Mouse (Mus musculus): Measurements from ENCODE around the gene Tmprss6. TPM values are rescaled to one million over a fixed set of nuclear protein-coding genes. Genes with fewer than 3 reads are reported as not detected.

Gene Tmprss6
- polyA plus RNA-seq (2012; fragmentation: generic; extraction: Trizol), result 0.08 TPM

- TF ChIP-seq USF1 (IDR thresholded peaks at IDR 0.05; ENCODE audit: low read depth) (no peak), E2F4 (IDR thresholded peaks at IDR 0.05; ENCODE audit: insufficient read depth) (no peak), CEBPB (IDR thresholded peaks at IDR 0.05; ENCODE audit: insufficient read depth, poor library complexity, severe bottlenecking) (no peak), SRF (IDR thresholded peaks at IDR 0.05; ENCODE audit: control insufficient read depth, insufficient read length, low read depth) (no peak), POLR2AphosphoS2 (IDR thresholded peaks at IDR 0.05; ENCODE audit: insufficient read length, low read depth) (no peak), POLR2A (IDR thresholded peaks at IDR 0.05; ENCODE audit: insufficient read length, low read depth) (no peak), MYOD1 (IDR thresholded peaks at IDR 0.05; ENCODE audit: control insufficient read depth in 1 of 3, insufficient read length in 2 of 3, low read depth in 2 of 3) (no peak), MAX (IDR thresholded peaks at IDR 0.05; ENCODE audit: low read depth) (no peak), REST (IDR thresholded peaks at IDR 0.05; ENCODE audit: insufficient read depth, insufficient read length) (no peak)
- Histone ChIP-seq H3K4me2 (ENCODE audit: low read depth) (no peak within 1 kb of the TSS), H3ac (ENCODE audit: control insufficient read depth, insufficient read length) (no peak within 1 kb of the TSS), H3K4me3 (no peak within 1 kb of the TSS), H3K79me2 (ENCODE audit: control insufficient read depth, insufficient read depth) (no peaks in the 10 kb centered on the region), H3K36me3 (ENCODE audit: control insufficient read depth, insufficient read depth) (no peaks in the 10 kb centered on the region), H3K27me3 (ENCODE audit: control insufficient read depth, insufficient read depth, insufficient read length) (peaks cover 25% of the 10 kb centered on the region)
These were observed at the start of gene Tmprss6 for GRCm38 (mm10) chr15:78468379-78468937. TSS of gene Tmprss6 (minus strand) at chr15:78468634.

GRCm38 (mm10) chr15:78518221-78518620 is 49.8 kb upstream of the Tmprss6 start:
- Histone ChIP-seq H3K4me2 (ENCODE audit: low read depth) (peak overlapping the region; percentile 0), H3K36me3 (ENCODE audit: control insufficient read depth, insufficient read depth) (no peaks in the 10 kb centered on the region), H3K4me3 (no peak overlapping the region), H3K79me2 (ENCODE audit: control insufficient read depth, insufficient read depth) (no peaks in the 10 kb centered on the region), H3K27me3 (ENCODE audit: control insufficient read depth, insufficient read depth, insufficient read length) (no peaks in the 10 kb centered on the region), H3ac (ENCODE audit: control insufficient read depth, insufficient read length) (no peak overlapping the region)
- TF ChIP-seq E2F4 (IDR thresholded peaks at IDR 0.05; ENCODE audit: insufficient read depth), result no peak
- no peak for TF ChIP-seq MAX (IDR thresholded peaks at IDR 0.05; ENCODE audit: low read depth)
- TF ChIP-seq REST (IDR thresholded peaks at IDR 0.05; ENCODE audit: insufficient read depth, insufficient read length), result no peak
- no peak for TF ChIP-seq MYOD1 (IDR thresholded peaks at IDR 0.05; ENCODE audit: control insufficient read depth in 1 of 3, insufficient read length in 2 of 3, low read depth in 2 of 3)
- no peak for TF ChIP-seq TCF3 (IDR thresholded peaks at IDR 0.05; ENCODE audit: insufficient read length, low read depth)
- TF ChIP-seq CEBPB (IDR thresholded peaks at IDR 0.05; ENCODE audit: insufficient read depth, poor library complexity, severe bottlenecking), result no peak
- TF ChIP-seq POLR2A (IDR thresholded peaks at IDR 0.05; ENCODE audit: insufficient read length, low read depth), result no peak
- no peak for TF ChIP-seq MYOG (IDR thresholded peaks at IDR 0.05; ENCODE audit: control insufficient read depth in 1 of 3, insufficient read depth in 1 of 3, insufficient read length in 2 of 3, low read depth in 2 of 3)
- no peak for TF ChIP-seq TCF12 (IDR thresholded peaks at IDR 0.05; ENCODE audit: insufficient read depth, poor library complexity, severe bottlenecking)
- no peak for TF ChIP-seq SRF (IDR thresholded peaks at IDR 0.05; ENCODE audit: control insufficient read depth, insufficient read length, low read depth)
- no peak for TF ChIP-seq POLR2AphosphoS2 (IDR thresholded peaks at IDR 0.05; ENCODE audit: insufficient read length, low read depth)
- TF ChIP-seq USF1 (IDR thresholded peaks at IDR 0.05; ENCODE audit: low read depth), result no peak

GRCm38 (mm10) chr15:78515759-78516158 is 47.3 kb upstream of the Tmprss6 start:
- no peak overlapping the region for H3K4me3 ChIP-seq
- no peaks in the 10 kb centered on the region for H3K27me3 ChIP-seq (ENCODE audit: control insufficient read depth, insufficient read depth, insufficient read length)
- no peaks in the 10 kb centered on the region for H3K36me3 ChIP-seq (ENCODE audit: control insufficient read depth, insufficient read depth)
- H3K79me2 ChIP-seq (ENCODE audit: control insufficient read depth, insufficient read depth), result no peaks in the 10 kb centered on the region
- H3ac ChIP-seq (ENCODE audit: control insufficient read depth, insufficient read length), result no peak overlapping the region
- no peak for TF ChIP-seq USF1 (IDR thresholded peaks at IDR 0.05; ENCODE audit: low read depth)
- no peak for TF ChIP-seq POLR2A (IDR thresholded peaks at IDR 0.05; ENCODE audit: insufficient read length, low read depth)
- no peak for TF ChIP-seq REST (IDR thresholded peaks at IDR 0.05; ENCODE audit: insufficient read depth, insufficient read length)
- TF ChIP-seq MYOD1 (IDR thresholded peaks at IDR 0.05; ENCODE audit: control insufficient read depth in 1 of 3, insufficient read length in 2 of 3, low read depth in 2 of 3), result no peak
- TF ChIP-seq TCF3 (IDR thresholded peaks at IDR 0.05; ENCODE audit: insufficient read length, low read depth), result no peak
- TF ChIP-seq MYOG (IDR thresholded peaks at IDR 0.05; ENCODE audit: control insufficient read depth in 1 of 3, insufficient read depth in 1 of 3, insufficient read length in 2 of 3, low read depth in 2 of 3), result no peak
- TF ChIP-seq CEBPB (IDR thresholded peaks at IDR 0.05; ENCODE audit: insufficient read depth, poor library complexity, severe bottlenecking), result no peak
- no peak for TF ChIP-seq SRF (IDR thresholded peaks at IDR 0.05; ENCODE audit: control insufficient read depth, insufficient read length, low read depth)
- no peak for TF ChIP-seq E2F4 (IDR thresholded peaks at IDR 0.05; ENCODE audit: insufficient read depth)
- no peak for TF ChIP-seq MAX (IDR thresholded peaks at IDR 0.05; ENCODE audit: low read depth)
- no peak for TF ChIP-seq TCF12 (IDR thresholded peaks at IDR 0.05; ENCODE audit: insufficient read depth, poor library complexity, severe bottlenecking)
- TF ChIP-seq POLR2AphosphoS2 (IDR thresholded peaks at IDR 0.05; ENCODE audit: insufficient read length, low read depth), result no peak
- no peak overlapping the region for H3K4me2 ChIP-seq (ENCODE audit: low read depth)

GRCm38 (mm10) chr15:78514393-78515146 is 46.1 kb upstream of the Tmprss6 start:
- H3K4me2 ChIP-seq (ENCODE audit: low read depth), result peak overlapping the region; percentile 3
- no peak overlapping the region for H3K4me3 ChIP-seq
- no peaks in the 10 kb centered on the region for H3K79me2 ChIP-seq (ENCODE audit: control insufficient read depth, insufficient read depth)
- TF ChIP-seq MAX (IDR thresholded peaks at IDR 0.05; ENCODE audit: low read depth) (no peak), CEBPB (IDR thresholded peaks at IDR 0.05; ENCODE audit: insufficient read depth, poor library complexity, severe bottlenecking) (no peak), SRF (IDR thresholded peaks at IDR 0.05; ENCODE audit: control insufficient read depth, insufficient read length, low read depth) (no peak), USF1 (IDR thresholded peaks at IDR 0.05; ENCODE audit: low read depth) (no peak), E2F4 (IDR thresholded peaks at IDR 0.05; ENCODE audit: insufficient read depth) (no peak), TCF3 (IDR thresholded peaks at IDR 0.05; ENCODE audit: insufficient read length, low read depth) (no peak), POLR2AphosphoS2 (IDR thresholded peaks at IDR 0.05; ENCODE audit: insufficient read length, low read depth) (no peak), MYOG (IDR thresholded peaks at IDR 0.05; ENCODE audit: control insufficient read depth in 1 of 3, insufficient read depth in 1 of 3, insufficient read length in 2 of 3, low read depth in 2 of 3) (no peak), POLR2A (IDR thresholded peaks at IDR 0.05; ENCODE audit: insufficient read length, low read depth) (no peak), MYOD1 (IDR thresholded peaks at IDR 0.05; ENCODE audit: control insufficient read depth in 1 of 3, insufficient read length in 2 of 3, low read depth in 2 of 3) (no peak), REST (IDR thresholded peaks at IDR 0.05; ENCODE audit: insufficient read depth, insufficient read length) (no peak), TCF12 (IDR thresholded peaks at IDR 0.05; ENCODE audit: insufficient read depth, poor library complexity, severe bottlenecking) (no peak)
- H3K36me3 ChIP-seq (ENCODE audit: control insufficient read depth, insufficient read depth), result no peaks in the 10 kb centered on the region
- no peak overlapping the region for H3ac ChIP-seq (ENCODE audit: control insufficient read depth, insufficient read length)
- no peaks in the 10 kb centered on the region for H3K27me3 ChIP-seq (ENCODE audit: control insufficient read depth, insufficient read depth, insufficient read length)
